Mouse (Mus musculus) MEL (cell line): ENCODE measurements at regions not wholly inside any gene's neighbourhood (a gene's known extent, or its start where the extent isn't known, plus 50 kb on each side); places are given as distances from the start of the nearest gene placed in this dataset.

ENCODE experiments used
- DNase-seq: peaks from one replicate; pipeline ENCODE4 v3.0.0; 2011; ENCODE audit warnings: low read depth, low spot score
- H3K27ac ChIP-seq: 2 replicates; pipeline ENCODE4 v1.5.1; 2012; ENCODE audit warnings: low read depth, mild to moderate bottlenecking, control low read depth, low read length, moderate library complexity; ENCODE audit not compliant: control insufficient read depth
- H3K27me3 ChIP-seq, 2 experiments: fragments of 150-350 bp in 1 of 2; sonication (generic) in 1 of 2; 2 replicates each; pipeline ENCODE4 v1.6.1; 2012; ENCODE audit warnings: low read length in 2 of 2, mild to moderate bottlenecking in 2 of 2, improper control_type of control experiment in 1 of 2, moderate library complexity in 1 of 2; ENCODE audit not compliant: insufficient read depth in 2 of 2, control insufficient read depth in 1 of 2
- H3K36me3 ChIP-seq, 2 experiments: 2 replicates each; pipeline ENCODE4 v1.6.1; 2012 to 2014; ENCODE audit warnings: low read length in 2 of 2, improper control_type of control experiment in 1 of 2, inconsistent platforms in 1 of 2, mild to moderate bottlenecking in 1 of 2; ENCODE audit not compliant: insufficient read depth in 2 of 2, control insufficient read depth in 1 of 2
- H3K4me1 ChIP-seq, 2 experiments: fragments of 150-350 bp in 1 of 2; sonication (generic) in 1 of 2; 2 replicates each; pipeline ENCODE4 v1.6.1; 2012; ENCODE audit warnings: low read length in 2 of 2, improper control_type of control experiment in 1 of 2, mild to moderate bottlenecking in 1 of 2; ENCODE audit not compliant: insufficient read depth in 2 of 2, control insufficient read depth in 1 of 2
- H3K4me3 ChIP-seq, 2 experiments: fragments of 150-350 bp in 1 of 2; sonication (generic) in 1 of 2; 2 replicates each; pipeline ENCODE4 v1.5.1; 2012; ENCODE audit warnings: low read depth in 2 of 2, low read length in 2 of 2, mild to moderate bottlenecking in 2 of 2, moderate library complexity in 2 of 2, control low read depth in 1 of 2, improper control_type of control experiment in 1 of 2; ENCODE audit not compliant: control insufficient read depth in 1 of 2, insufficient read depth in 1 of 2
- H3K79me2 ChIP-seq: 2 replicates; pipeline ENCODE4 v1.6.1; 2012; ENCODE audit warnings: mild to moderate bottlenecking, low read length, moderate library complexity; ENCODE audit not compliant: control insufficient read depth, poor library complexity, insufficient read depth
- H3K9ac ChIP-seq: 2 replicates; pipeline ENCODE4 v1.6.1; 2012; ENCODE audit warnings: low read depth, mild to moderate bottlenecking, control low read depth, low read length, moderate library complexity; ENCODE audit not compliant: control insufficient read depth, poor library complexity, severe bottlenecking
- H3K9me3 ChIP-seq: fragments of 150-350 bp; sonication (generic); replicated peaks from 2 replicates; pipeline ENCODE4 v1.6.1; 2012; ENCODE audit warnings: mild to moderate bottlenecking, low read length, improper control_type of control experiment, moderate library complexity; ENCODE audit not compliant: insufficient read depth
- CHD1 ChIP-seq: IDR thresholded peaks from 2 replicates; pipeline ENCODE4 v1.6.1; 2012; ENCODE audit warnings: low read depth, mild to moderate bottlenecking, inconsistent platforms, low read length, improper control_type of control experiment
- GABPA ChIP-seq: IDR thresholded peaks from 2 replicates; pipeline ENCODE4 v1.6.1; 2012; ENCODE audit warnings: low read depth, mild to moderate bottlenecking, inconsistent platforms, low read length, improper control_type of control experiment, moderate library complexity
- GATA1 ChIP-seq: IDR thresholded peaks from 2 replicates; pipeline ENCODE4 v1.6.1; 2011; ENCODE audit warnings: low read depth, low read length, improper control_type of control experiment
- HCFC1 ChIP-seq: IDR thresholded peaks from 2 replicates; pipeline ENCODE4 v1.6.1; 2012; ENCODE audit warnings: low read depth, mild to moderate bottlenecking, inconsistent platforms, low read length, improper control_type of control experiment, moderate library complexity
- MAFK ChIP-seq: IDR thresholded peaks from 2 replicates; pipeline ENCODE4 v1.6.1; 2011; ENCODE audit warnings: low read depth, mild to moderate bottlenecking, low read length, improper control_type of control experiment, borderline replicate concordance
- MAZ ChIP-seq: IDR thresholded peaks from 2 replicates; pipeline ENCODE4 v1.6.1; 2012; ENCODE audit warnings: low read depth, mild to moderate bottlenecking, inconsistent platforms, low read length, improper control_type of control experiment
- MEF2A ChIP-seq: IDR thresholded peaks from 2 replicates; pipeline ENCODE4 v1.6.1; 2014; ENCODE audit warnings: low read depth, mild to moderate bottlenecking, inconsistent platforms, low read length, improper control_type of control experiment; ENCODE audit not compliant: poor library complexity, insufficient replicate concordance, severe bottlenecking; ENCODE audit errors: extremely low read depth
- MYB ChIP-seq: IDR thresholded peaks from 2 replicates; pipeline ENCODE4 v1.6.1; 2011; ENCODE audit warnings: mild to moderate bottlenecking, low read depth, low read length, improper control_type of control experiment
- NRF1 ChIP-seq: IDR thresholded peaks from 2 replicates; pipeline ENCODE4 v1.6.1; 2014; ENCODE audit warnings: low read depth, mild to moderate bottlenecking, inconsistent platforms, low read length, improper control_type of control experiment, moderate library complexity; ENCODE audit not compliant: poor library complexity, insufficient read depth, severe bottlenecking
- POLR2A ChIP-seq, 2 experiments: IDR thresholded peaks; 2 replicates each; pipeline ENCODE4 v1.6.1; 2011 to 2012; ENCODE audit warnings: low read length in 2 of 2, mild to moderate bottlenecking in 2 of 2, control low read depth in 1 of 2, improper control_type of control experiment in 1 of 2, low read depth in 1 of 2, moderate library complexity in 1 of 2; ENCODE audit not compliant: control insufficient read depth in 1 of 2, insufficient read depth in 1 of 2, poor library complexity in 1 of 2
- POLR2AphosphoS2 ChIP-seq: IDR thresholded peaks from 2 replicates; pipeline ENCODE4 v1.6.1; 2011; ENCODE audit warnings: low read length, improper control_type of control experiment
- POLR2AphosphoS5 ChIP-seq: IDR thresholded peaks from 2 replicates; pipeline ENCODE4 v1.6.1; 2012; ENCODE audit warnings: low read depth, borderline replicate concordance, mild to moderate bottlenecking, inconsistent platforms, low read length, moderate library complexity, mixed read lengths
- RAD21 ChIP-seq: IDR thresholded peaks from 2 replicates; pipeline ENCODE4 v1.6.1; 2011; ENCODE audit warnings: mild to moderate bottlenecking, low read depth, low read length, improper control_type of control experiment
- SMC3 ChIP-seq: IDR thresholded peaks from 2 replicates; pipeline ENCODE4 v1.6.1; 2011; ENCODE audit warnings: low read depth, low read length, improper control_type of control experiment
- TCF12 ChIP-seq: IDR thresholded peaks from 2 replicates; pipeline ENCODE4 v1.6.1; 2014; ENCODE audit warnings: low read depth, mild to moderate bottlenecking, inconsistent platforms, low read length, improper control_type of control experiment, moderate library complexity
- UBTF ChIP-seq: IDR thresholded peaks from 2 replicates; pipeline ENCODE4 v1.6.1; 2012; ENCODE audit warnings: low read depth, mild to moderate bottlenecking, inconsistent platforms, low read length, improper control_type of control experiment, moderate library complexity, borderline replicate concordance; ENCODE audit not compliant: insufficient read depth
- USF1 ChIP-seq: IDR thresholded peaks from 2 replicates; pipeline ENCODE4 v1.6.1; 2014; ENCODE audit warnings: low read depth, mild to moderate bottlenecking, inconsistent platforms, low read length, improper control_type of control experiment, moderate library complexity

DNA sequence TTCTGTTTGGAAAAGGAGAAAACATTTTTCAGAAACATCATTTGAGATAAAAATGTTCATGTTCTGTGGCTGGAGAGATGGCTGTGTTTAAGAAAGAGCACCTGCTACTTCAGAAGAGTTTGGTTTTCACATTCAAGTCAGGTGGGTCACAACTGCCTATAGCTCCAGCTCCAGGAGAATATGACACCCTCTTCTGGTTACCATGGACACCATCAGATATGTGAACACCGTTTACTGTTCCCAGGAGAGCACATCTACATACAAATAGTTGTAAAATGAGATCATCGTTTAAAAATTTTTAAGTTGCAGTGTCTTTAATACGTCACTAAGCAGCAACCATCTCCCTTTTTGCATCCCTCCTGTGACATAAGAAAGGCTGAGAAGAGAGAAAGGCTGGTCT lies 105.9 kb upstream of the Ugt8a start:
- DNase-seq, result peak; percentile 17
- Histone ChIP-seq H3K4me1 (no peaks in the 10 kb centered on the region), H3K79me2 (no peaks in the 10 kb centered on the region), H3K9me3 (no peaks in the 10 kb centered on the region), H3K36me3 (no peaks in the 10 kb centered on the region), H3K9ac (no peak overlapping the region), H3K27ac (no peak overlapping the region), H3K27me3 (no peaks in the 10 kb centered on the region), H3K4me3 (no peak overlapping the region)
- no peak for TF ChIP-seq NRF1
- 0 out of 2 replicates have a peak, but pooled peaks have one; percentile 30 for TF ChIP-seq GATA1
- no peak for TF ChIP-seq HCFC1
- TF ChIP-seq MAZ, result no peak
- no peak for TF ChIP-seq CHD1
- no peak for TF ChIP-seq POLR2A (IDR thresholded peaks at IDR 0.05; ENCODE audit: control insufficient read depth in 1 of 2, insufficient read depth in 1 of 2, low read depth in 1 of 2, low read length in 2 of 2, poor library complexity in 1 of 2)

DNA sequence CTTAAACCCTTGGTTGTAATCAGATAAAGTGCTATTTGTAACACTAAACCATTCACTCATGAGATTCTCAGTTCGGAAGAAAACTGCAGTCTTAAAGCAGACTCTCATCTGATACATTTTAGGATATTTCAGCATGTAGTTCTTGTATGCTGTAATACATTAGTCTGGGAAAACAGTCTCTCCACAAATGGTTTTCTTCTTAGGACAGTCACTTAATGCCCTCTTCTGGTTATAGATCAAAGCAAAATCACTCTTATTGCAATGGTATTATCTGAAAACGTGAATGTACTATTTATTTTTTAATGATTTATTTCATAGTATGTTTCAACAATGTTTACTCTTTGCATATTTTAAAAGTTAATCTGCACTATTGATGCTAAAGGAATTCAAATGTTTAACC lies 106.4 kb upstream of the Ugt8a start:
- no peak overlapping the region for H3K4me3 ChIP-seq
- H3K79me2 ChIP-seq, result no peaks in the 10 kb centered on the region
- no peaks in the 10 kb centered on the region for H3K27me3 ChIP-seq
- H3K9me3 ChIP-seq, result no peaks in the 10 kb centered on the region
- no peaks in the 10 kb centered on the region for H3K4me1 ChIP-seq
- no peaks in the 10 kb centered on the region for H3K36me3 ChIP-seq
- H3K27ac ChIP-seq, result no peak overlapping the region
- TF ChIP-seq RAD21, result peak; percentile 21
- TF ChIP-seq GABPA, result no peak
- no peak for TF ChIP-seq MAZ
- 0 out of 2 replicates have a peak, but pooled peaks have one; percentile 13 for TF ChIP-seq SMC3
- TF ChIP-seq POLR2AphosphoS5, result no peak
- TF ChIP-seq MAFK, result no peak
- TF ChIP-seq UBTF, result no peak
- TF ChIP-seq TCF12, result no peak
- TF ChIP-seq POLR2AphosphoS2, result no peak
- no peak for TF ChIP-seq USF1
- TF ChIP-seq NRF1, result no peak
- no peak for TF ChIP-seq MYB
- no peak for TF ChIP-seq MEF2A
- TF ChIP-seq, all 39 proteins: peak for 2
- H3K9ac ChIP-seq, result no peak overlapping the region
- DNase-seq, result no peak
